Mouse (Mus musculus) forebrain, embryonic 14.5 days (tissue): ENCODE results near the gene Map3k1. TPM values are rescaled to one million over a fixed set of nuclear protein-coding genes. Genes with fewer than 3 reads are reported as not detected.

ENCODE experiments used
- ATAC-seq: fragments of 200-750 bp; cut with Nextera tagmentation; 2 replicates; pipeline ENCODE4 v1.8.0; 2017; ENCODE audit warnings: mild to moderate bottlenecking, moderate library complexity
- DNase-seq: peaks from one replicate; pipeline ENCODE4 v3.0.0-alpha.2; 2015; ENCODE audit warnings: low spot score
- H3K27ac ChIP-seq: fragments of 300-500 bp; sonication (generic); 2 replicates; pipeline ENCODE4 v1.5.1; 2014; ENCODE audit warnings: low read depth, mild to moderate bottlenecking, control low read depth, low read length, moderate library complexity
- H3K27me3 ChIP-seq: fragments of 300-500 bp; sonication (generic); replicated peaks from 2 replicates; pipeline ENCODE4 v1.6.1; 2014; ENCODE audit warnings: low read length, control low read depth, mixed read lengths; ENCODE audit not compliant: control insufficient read depth, insufficient read depth
- H3K36me3 ChIP-seq: fragments of 300-500 bp; sonication (generic); 2 replicates; pipeline ENCODE4 v1.6.1; 2014; ENCODE audit warnings: low read length, control low read depth; ENCODE audit not compliant: control insufficient read depth, insufficient read depth
- H3K4me1 ChIP-seq: fragments of 300-500 bp; sonication (generic); 2 replicates; pipeline ENCODE4 v1.6.1; 2014; ENCODE audit warnings: antibody characterized with exemption, low read length, control low read depth; ENCODE audit not compliant: control insufficient read depth, insufficient read depth
- H3K4me2 ChIP-seq: fragments of 300-500 bp; sonication (generic); 2 replicates; pipeline ENCODE4 v1.6.1; 2014; ENCODE audit warnings: mild to moderate bottlenecking, control low read depth, low read length
- H3K4me3 ChIP-seq: fragments of 300-500 bp; sonication (generic); 2 replicates; pipeline ENCODE4 v1.5.1; 2014; ENCODE audit warnings: low read depth, low read length, control low read depth
- H3K9ac ChIP-seq: fragments of 300-500 bp; sonication (generic); 2 replicates; pipeline ENCODE4 v1.6.1; 2014; ENCODE audit warnings: mild to moderate bottlenecking, low read length, control low read depth, moderate library complexity
- H3K9me3 ChIP-seq: fragments of 300-500 bp; sonication (generic); replicated peaks from 2 replicates; pipeline ENCODE4 v1.6.1; 2016; ENCODE audit warnings: low read length, control low read depth, mixed read lengths; ENCODE audit not compliant: control insufficient read depth
- WGBS: fragments of 180-500 bp; shearing (Covaris S2); extraction: QIAGEN DNeasy Blood & Tissue Kit; methylation state at CpG from one replicate; pipeline ENCODE4 v1.1.7; 2014; 5-methylcytosine and 5-hydroxymethylcytosine counted together
- polyA plus RNA-seq: library from polyadenylated mRNA; unstranded; fragments of >200 nt; fragmentation: Nextera tagmentation; extraction: Ambion mirVana; gene quantifications from 2 replicates; pipeline ENCODE4 v1.2.1, GENCODE M21; 2014

The Map3k1 gene
- polyA plus RNA-seq, 1 experiment from 2014 or later, result 9.5 TPM

GRCm38 (mm10) chr13:111817773-111818172 lies 9.0 kb upstream of the Map3k1 start:
- no peak overlapping the region for H3K4me2 ChIP-seq
- DNase-seq, result peak; percentile 45
- no peaks in the 10 kb centered on the region for H3K9me3 ChIP-seq
- H3K9ac ChIP-seq, result no peak overlapping the region
- no peak overlapping the region for H3K4me3 ChIP-seq
- WGBS, result 76% methylated on average over 7 of the region's 7 CpGs
- no peak overlapping the region for H3K27ac ChIP-seq
- no peaks in the 10 kb centered on the region for H3K27me3 ChIP-seq
- ATAC-seq, result no peak
- H3K4me1 ChIP-seq, result no peaks in the 10 kb centered on the region
- no peaks in the 10 kb centered on the region for H3K36me3 ChIP-seq

- no peaks in the 10 kb centered on the region for H3K36me3 ChIP-seq
- no peaks in the 10 kb centered on the region for H3K9me3 ChIP-seq
- H3K27me3 ChIP-seq, result no peaks in the 10 kb centered on the region
- H3K4me2 ChIP-seq, result no peak overlapping the region
- 76% methylated on average over 2 of the region's 3 CpGs for WGBS
- ATAC-seq, result no peak
- no peak overlapping the region for H3K4me3 ChIP-seq
- H3K27ac ChIP-seq, result no peak overlapping the region
- no peak for DNase-seq
- no peak overlapping the region for H3K9ac ChIP-seq
- H3K4me1 ChIP-seq, result no peaks in the 10 kb centered on the region
Measured at GRCm38 (mm10) chr13:111816431-111816830, 7.6 kb upstream of the Map3k1 start.

DNA sequence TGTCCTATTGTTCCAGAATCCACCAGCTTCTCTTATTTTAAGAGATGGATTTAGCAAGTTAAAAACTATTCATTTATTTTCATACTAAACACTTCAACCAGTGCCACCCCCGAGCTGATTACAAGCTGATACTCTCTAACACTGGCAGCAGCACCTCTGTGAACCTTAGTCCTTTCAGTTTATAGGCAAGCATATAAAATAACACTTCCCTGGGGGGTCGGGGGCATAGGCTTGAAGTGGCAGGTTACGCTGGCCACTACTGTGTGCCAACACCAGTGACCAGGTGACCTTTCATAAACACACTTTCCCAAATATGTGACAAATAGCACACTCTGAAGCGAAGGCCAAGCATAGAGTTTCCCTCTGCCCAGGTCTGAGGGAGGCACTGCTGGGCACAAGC lies 6.7 kb upstream of the Map3k1 start:
- Histone ChIP-seq H3K9ac (no peak overlapping the region), H3K4me3 (no peak overlapping the region), H3K27me3 (no peaks in the 10 kb centered on the region), H3K4me2 (no peak overlapping the region), H3K4me1 (no peaks in the 10 kb centered on the region), H3K27ac (no peak overlapping the region), H3K36me3 (no peaks in the 10 kb centered on the region), H3K9me3 (no peaks in the 10 kb centered on the region)
- DNase-seq (no peak), ATAC-seq (no peak)
- WGBS, result 94% methylated on average over 4 of the region's 4 CpGs

GRCm38 (mm10) chr13:111815017-111815416 lies 6.2 kb upstream of the Map3k1 start:
- no peaks in the 10 kb centered on the region for H3K4me1 ChIP-seq
- no peak for DNase-seq
- WGBS, result 97% methylated on average over 7 of the region's 7 CpGs
- H3K27ac ChIP-seq, result no peak overlapping the region
- H3K36me3 ChIP-seq, result no peaks in the 10 kb centered on the region
- no peak overlapping the region for H3K4me3 ChIP-seq
- ATAC-seq, result no peak
- H3K9ac ChIP-seq, result no peak overlapping the region
- H3K4me2 ChIP-seq, result no peak overlapping the region
- H3K9me3 ChIP-seq, result no peaks in the 10 kb centered on the region
- H3K27me3 ChIP-seq, result no peaks in the 10 kb centered on the region

DNA sequence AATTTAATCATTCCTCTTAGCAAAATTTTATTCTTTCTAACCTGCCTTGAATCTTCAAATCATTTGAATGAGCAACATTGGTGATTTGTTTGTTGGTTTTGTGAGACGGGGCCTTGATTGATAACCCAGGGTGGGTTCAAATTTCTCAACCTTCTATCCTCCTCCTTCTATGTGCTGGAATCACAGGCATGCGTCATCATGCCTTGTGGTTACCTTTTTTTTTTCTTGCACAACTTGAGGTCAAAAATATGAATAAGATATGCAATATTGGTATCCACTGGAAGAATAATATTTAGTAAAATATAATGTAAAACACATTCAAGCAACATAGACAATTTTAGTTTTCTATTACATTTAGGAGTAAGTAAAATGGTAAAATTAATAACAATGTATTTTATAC lies 3.9 kb upstream of the Map3k1 start:
- H3K27me3 ChIP-seq, result no peaks in the 10 kb centered on the region
- no peaks in the 10 kb centered on the region for H3K36me3 ChIP-seq
- 0 out of 2 replicates have a peak, but pooled peaks cover under 1% of the 10 kb centered on the region for H3K4me1 ChIP-seq
- no peak overlapping the region for H3K27ac ChIP-seq
- DNase-seq (no peak), ATAC-seq (no peak)
- no peak overlapping the region for H3K4me3 ChIP-seq
- 96% methylated on average over 2 of the region's 2 CpGs for WGBS
- H3K9me3 ChIP-seq, result no peaks in the 10 kb centered on the region
- H3K4me2 ChIP-seq, result no peak overlapping the region
- H3K9ac ChIP-seq, result no peak overlapping the region

DNA sequence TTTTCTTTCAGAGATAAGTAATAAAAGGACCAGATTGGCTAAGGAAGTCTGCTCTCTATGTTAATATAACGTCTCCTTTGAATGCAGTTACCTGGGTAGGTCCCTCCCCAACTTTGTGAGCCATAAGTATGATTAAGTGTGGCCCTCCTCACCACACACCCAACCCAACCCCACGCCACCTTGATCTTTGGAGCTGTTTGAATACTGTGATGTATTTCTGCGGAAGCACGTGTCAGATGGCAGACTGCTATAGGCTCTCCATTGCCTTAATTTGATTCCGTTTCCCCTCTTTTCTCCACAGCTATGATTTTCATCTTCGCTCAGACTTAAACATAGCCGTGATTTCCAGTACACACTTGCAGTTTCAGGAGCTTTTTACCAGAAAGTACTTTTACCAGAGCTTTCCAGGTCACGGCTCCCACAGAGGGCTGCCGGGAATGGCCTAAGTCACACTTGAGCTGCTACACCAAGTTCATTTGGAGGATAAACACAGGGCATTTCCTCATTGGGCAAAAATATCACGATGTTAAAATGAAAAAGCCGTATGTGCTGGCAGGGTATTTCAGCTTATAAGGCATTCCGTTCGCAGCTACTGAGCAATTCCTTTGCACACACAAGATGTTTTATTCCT lies 2.3 kb upstream of the Map3k1 start:
- Histone ChIP-seq H3K27me3 (no peaks in the 10 kb centered on the region), H3K4me2 (no peak overlapping the region), H3K36me3 (no peaks in the 10 kb centered on the region), H3K4me3 (no peak overlapping the region), H3K9ac (no peak overlapping the region), H3K4me1 (0 out of 2 replicates have a peak, but pooled peaks cover 6% of the 10 kb centered on the region), H3K9me3 (no peaks in the 10 kb centered on the region), H3K27ac (no peak overlapping the region)
- DNase-seq (no peak), ATAC-seq (no peak)
- WGBS, result 88% methylated on average over 13 of the region's 13 CpGs

DNA sequence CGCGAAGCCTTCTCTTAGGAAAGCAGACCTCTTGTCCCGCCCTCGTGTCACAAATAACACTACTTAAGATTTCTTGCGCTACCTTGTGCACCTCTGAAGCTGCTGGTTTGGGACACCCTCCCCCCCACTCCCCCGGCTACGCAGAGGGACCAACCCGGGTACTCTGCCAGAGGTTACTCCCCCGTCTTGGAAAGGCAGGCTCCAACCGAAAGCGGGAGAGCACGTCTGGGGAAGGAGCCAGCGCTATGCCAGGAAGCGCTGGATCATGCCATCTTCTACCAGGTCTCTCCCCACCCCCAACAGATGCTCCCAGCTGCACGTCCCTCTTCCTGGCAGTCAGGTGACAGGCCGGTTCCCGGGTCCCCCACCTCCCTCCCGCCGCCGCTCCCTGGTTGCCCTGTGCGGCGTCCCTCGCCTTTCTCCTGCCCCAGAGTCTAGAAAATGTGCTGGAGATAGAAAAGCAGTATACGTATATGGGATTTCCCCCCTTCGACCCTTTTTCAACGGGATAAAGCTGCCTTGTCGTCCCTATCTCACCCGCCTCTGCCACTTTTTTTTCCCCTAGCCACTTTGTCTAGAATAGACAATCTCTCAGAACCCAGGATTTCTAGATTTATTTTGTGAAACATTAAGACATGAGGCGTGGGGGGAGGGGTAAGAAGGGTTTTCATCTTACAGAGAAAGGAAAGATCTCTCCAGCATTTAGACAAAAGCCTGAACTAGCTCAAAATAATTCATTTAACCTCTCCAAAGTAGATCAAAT lies 854 bp upstream of the Map3k1 start:
- DNase-seq (peak; percentile 71), ATAC-seq (peak; percentile 51)
- no peaks in the 10 kb centered on the region for H3K27me3 ChIP-seq
- peak overlapping the region; percentile 95 for H3K27ac ChIP-seq
- no peaks in the 10 kb centered on the region for H3K9me3 ChIP-seq
- H3K36me3 ChIP-seq, result no peaks in the 10 kb centered on the region
- peak overlapping the region; percentile 90 for H3K4me2 ChIP-seq
- under 1% methylated on average over 29 of the region's 29 CpGs for whole genome bisulfite sequencing
- peaks cover 10% of the 10 kb centered on the region; the same call in 1 of the 2 replicates for H3K4me1 ChIP-seq
- peak overlapping the region; percentile 89 for H3K9ac ChIP-seq
- peak overlapping the region; percentile 84 for H3K4me3 ChIP-seq

DNA sequence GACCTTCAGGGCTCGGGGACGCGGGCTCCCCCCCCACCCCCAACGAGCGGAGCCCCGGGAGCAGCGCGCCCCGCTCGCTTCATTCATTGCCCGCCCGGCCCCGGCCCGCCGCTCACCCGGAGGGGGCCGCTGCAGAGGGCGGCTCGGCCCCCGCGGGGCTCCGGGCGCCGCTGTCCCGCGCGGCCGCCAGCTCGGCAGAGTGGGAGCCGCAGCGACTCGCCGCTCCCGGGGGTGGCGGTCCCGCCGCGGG lies 481 bp downstream of the Map3k1 start:
- H3K4me1 ChIP-seq, result peaks cover 10% of the 10 kb centered on the region; the same call in 1 of the 2 replicates
- peak; percentile 71 for ATAC-seq
- H3K27ac ChIP-seq, result peak overlapping the region; percentile 95
- peak overlapping the region; percentile 89 for H3K9ac ChIP-seq
- H3K27me3 ChIP-seq, result no peaks in the 10 kb centered on the region
- no peaks in the 10 kb centered on the region for H3K36me3 ChIP-seq
- DNase-seq, result no peak
- peak overlapping the region; percentile 90 for H3K4me2 ChIP-seq
- peak overlapping the region; percentile 84 for H3K4me3 ChIP-seq
- H3K9me3 ChIP-seq, result no peaks in the 10 kb centered on the region
- WGBS, result under 1% methylated on average over 32 of the region's 38 CpGs
